ENCODE assay signal across 13 mouse cellular contexts in genomic region chr11:114654552-114654951, GRCm38 (mm10). TPM values are rescaled to one million over a fixed set of nuclear protein-coding genes. Genes with fewer than 3 reads are reported as not detected.
DNase-seq lines count a peak whose midpoint lies in the region; ATAC-seq and TF ChIP-seq lines count a peak whose summit lies in the region.
"Had no signal": no experiment of that assay in that cellular context is flagged by ENCODE, and none has a peak within 500 bp of the region (broad histone marks: within the 10 kb centered on the region; RNA-seq: fewer than 3 reads in every experiment).

No protein-coding gene starts in this region.

- WGBS in intestine, postnatal 0 days = 54% methylated on average over 5 of the region's 5 CpGs
- 48% methylated on average over 5 of the region's 5 CpGs for WGBS in intestine, embryonic 15.5 days
- 61% methylated on average over 5 of the region's 5 CpGs for WGBS in hindbrain, embryonic 13.5 days

- TF ChIP-seq CTCF in intestine, postnatal 0 days (IDR thresholded peaks at IDR 0.05; ENCODE audit: low read depth) = peak; percentile 41

- H3K27ac ChIP-seq in intestine, postnatal 0 days (ENCODE audit: low read depth, low read length) = no peak overlapping the region
- no peak overlapping the region for H3K27ac ChIP-seq in intestine, embryonic 15.5 days
- no peak overlapping the region for H3K27ac ChIP-seq in hindbrain, embryonic 13.5 days
- H3K27ac ChIP-seq: heart, embryonic 13.5 days; hindbrain, embryonic 15.5 days; limb, embryonic 15.5 days had no signal

- peak; percentile 25 to 36 for DNase-seq in urinary bladder, postnatal 36 days (ENCODE audit: low spot score in 2 of 2)
- no peak for DNase-seq in urinary bladder, postnatal 10 days (ENCODE audit: low spot score)
- DNase-seq in gastrocnemius, postnatal 25 days = peak; percentile 65
- DNase-seq in B cell, adult 2 months = no peak
- DNase-seq: cerebellum, postnatal 36 days; kidney, postnatal 10 days had no signal

- H3K9me3 ChIP-seq in intestine, postnatal 0 days (ENCODE audit: control insufficient read depth) = no peaks in the 10 kb centered on the region
- no peaks in the 10 kb centered on the region for H3K9me3 ChIP-seq in intestine, embryonic 15.5 days
- no peaks in the 10 kb centered on the region for H3K9me3 ChIP-seq in hindbrain, embryonic 13.5 days
- H3K9me3 ChIP-seq: heart, embryonic 13.5 days; hindbrain, embryonic 15.5 days; limb, embryonic 15.5 days had no signal

- H3K4me3 ChIP-seq in intestine, postnatal 0 days (ENCODE audit: low read depth, low read length) = no peak overlapping the region
- no peak overlapping the region for H3K4me3 ChIP-seq in intestine, embryonic 15.5 days (replicated peaks)
- no peak overlapping the region for H3K4me3 ChIP-seq in hindbrain, embryonic 13.5 days
- H3K4me3 ChIP-seq: heart, embryonic 13.5 days; hindbrain, embryonic 15.5 days; limb, embryonic 15.5 days had no signal

- H3K4me1 ChIP-seq in intestine, postnatal 0 days (replicated peaks; ENCODE audit: control insufficient read depth, insufficient read depth, low read length) = no peaks in the 10 kb centered on the region
- no peaks in the 10 kb centered on the region for H3K4me1 ChIP-seq in intestine, embryonic 15.5 days (replicated peaks)
- peaks cover 36% of the 10 kb centered on the region for H3K4me1 ChIP-seq in hindbrain, embryonic 13.5 days (replicated peaks)
- H3K4me1 ChIP-seq: heart, embryonic 13.5 days had no signal

- no peak overlapping the region for H3K9ac ChIP-seq in intestine, postnatal 0 days (ENCODE audit: low read depth, low read length)
- H3K9ac ChIP-seq in intestine, embryonic 15.5 days = no peak overlapping the region
- H3K9ac ChIP-seq in hindbrain, embryonic 13.5 days = no peak overlapping the region
- H3K9ac ChIP-seq: heart, embryonic 13.5 days; hindbrain, embryonic 15.5 days; limb, embryonic 15.5 days had no signal

- no peak for ATAC-seq in intestine, postnatal 0 days
- no peak for ATAC-seq in intestine, embryonic 15.5 days
- ATAC-seq in hindbrain, embryonic 13.5 days (ENCODE audit: low FRiP score) = no peak

- no peak overlapping the region for H3K4me2 ChIP-seq in intestine, postnatal 0 days (replicated peaks; ENCODE audit: low read depth)
- no peak overlapping the region for H3K4me2 ChIP-seq in intestine, embryonic 15.5 days (replicated peaks)
- H3K4me2 ChIP-seq in hindbrain, embryonic 13.5 days = no peak overlapping the region
- H3K4me2 ChIP-seq: heart, embryonic 13.5 days; hindbrain, embryonic 15.5 days; limb, embryonic 15.5 days; midbrain, embryonic 11.5 days had no signal

- H3K27me3 ChIP-seq in intestine, postnatal 0 days (replicated peaks; ENCODE audit: control insufficient read depth, insufficient read depth, low read length) = peaks cover 18% of the 10 kb centered on the region; the same call in 1 of the 2 replicates
- peaks cover 6% of the 10 kb centered on the region; the same call in 1 of the 2 replicates for H3K27me3 ChIP-seq in intestine, embryonic 15.5 days (replicated peaks)
- 0 out of 2 replicates have a peak, but pooled peaks cover 14% of the 10 kb centered on the region for H3K27me3 ChIP-seq in hindbrain, embryonic 13.5 days
- H3K27me3 ChIP-seq: hindbrain, embryonic 15.5 days had no signal

- H3K36me3 ChIP-seq in intestine, postnatal 0 days (ENCODE audit: control insufficient read depth, insufficient read depth) = no peaks in the 10 kb centered on the region
- H3K36me3 ChIP-seq in intestine, embryonic 15.5 days = no peaks in the 10 kb centered on the region
- H3K36me3 ChIP-seq in hindbrain, embryonic 13.5 days = no peaks in the 10 kb centered on the region
- H3K36me3 ChIP-seq: heart, embryonic 13.5 days; hindbrain, embryonic 15.5 days; limb, embryonic 15.5 days had no signal

RNA-seq across cellular contexts. Expression of gene Rpl38, which starts 13.8 kb away (rescaled TPM):
- 922 and 935 TPM in 2 replicates for polyA plus RNA-seq in intestine, postnatal 0 days (2015; fragmentation: Nextera tagmentation; extraction: Ambion mirVana)
- polyA plus RNA-seq in intestine, embryonic 15.5 days (2015; fragmentation: Nextera tagmentation; extraction: Ambion mirVana) = 1,066 and 1,145 TPM in 2 replicates
- total RNA-seq in gastrocnemius, postnatal 25 days (2021) = 100 to 1,000 TPM; 462 to 524 TPM
- polyA plus RNA-seq in hindbrain, embryonic 13.5 days (2015; fragmentation: Nextera tagmentation; extraction: Ambion mirVana) = 809 and 885 TPM in 2 replicates

RNA-seq across cellular contexts. Expression of gene Ttyh2, which starts 20.7 kb away (rescaled TPM):
- 73.4 and 80.0 TPM in 2 replicates for polyA plus RNA-seq in intestine, postnatal 0 days (2015; fragmentation: Nextera tagmentation; extraction: Ambion mirVana)
- 28.5 and 31.5 TPM in 2 replicates for polyA plus RNA-seq in intestine, embryonic 15.5 days (2015; fragmentation: Nextera tagmentation; extraction: Ambion mirVana)
- total RNA-seq in gastrocnemius, postnatal 25 days (2021) = 10 to 100 TPM; 17.9 to 20.1 TPM
- 33.0 and 33.9 TPM in 2 replicates for polyA plus RNA-seq in hindbrain, embryonic 13.5 days (2015; fragmentation: Nextera tagmentation; extraction: Ambion mirVana)

Comparison
In these comparisons a context has a peak if more than half of its experiments do, and no peak if none do; other contexts are left out.
1. DNase-seq: peak in urinary bladder, postnatal 36 days (2 of 2) and gastrocnemius, postnatal 25 days (single experiment); none in urinary bladder, postnatal 10 days (single experiment) and B cell, adult 2 months (0 of 2).